Mouse (Mus musculus) E14TG2a.4 (cell line): ENCODE measurements around the gene Rock2.

Experiments
- CTCF ChIP-seq: conservative IDR thresholded peaks from 2 replicates; pipeline ENCODE4 v1.5.1; 2014; ENCODE audit warnings: low read length
- NANOG ChIP-seq: IDR thresholded peaks from 2 replicates; pipeline ENCODE4 v1.6.1; 2014; ENCODE audit warnings: borderline replicate concordance, low read length, mixed read lengths
- POU5F1 ChIP-seq: IDR thresholded peaks from 2 replicates; pipeline ENCODE4 v1.6.1; 2014; ENCODE audit warnings: low read length, borderline replicate concordance

GRCm38 (mm10) chr12:16920186-16920860 lies 25.6 kb downstream of the Rock2 start:
- TF ChIP-seq CTCF (no peak), POU5F1 (no peak), NANOG (no peak)
